Mouse (Mus musculus): Measurements from ENCODE around the gene Actr2.

GRCm38 (mm10) chr11:20126673-20127516 is 14.2 kb upstream of the Actr2 start:
- TF ChIP-seq POLR2A (IDR thresholded peaks at IDR 0.05; ENCODE audit: insufficient read length, low read depth), result no peak
- no peak for TF ChIP-seq MAX (IDR thresholded peaks at IDR 0.05; ENCODE audit: low read depth)
- no peak for TF ChIP-seq USF1 (IDR thresholded peaks at IDR 0.05; ENCODE audit: low read depth)
- TF ChIP-seq E2F4 (IDR thresholded peaks at IDR 0.05; ENCODE audit: insufficient read depth), result no peak
- TF ChIP-seq MYOG (IDR thresholded peaks at IDR 0.05; ENCODE audit: control insufficient read depth in 1 of 3, insufficient read depth in 1 of 3, insufficient read length in 2 of 3, low read depth in 2 of 3), result no peak
- TF ChIP-seq POLR2AphosphoS2 (IDR thresholded peaks at IDR 0.05; ENCODE audit: insufficient read length, low read depth), result no peak
- TF ChIP-seq MYOD1 (IDR thresholded peaks at IDR 0.05; ENCODE audit: control insufficient read depth in 1 of 3, insufficient read length in 2 of 3, low read depth in 2 of 3), result no peak
- no peak for TF ChIP-seq TCF12 (IDR thresholded peaks at IDR 0.05; ENCODE audit: insufficient read depth, poor library complexity, severe bottlenecking)

All from myocyte (in vitro differentiated cells).